Mouse (Mus musculus): ENCODE measurements around the gene Wnk2. TPM values are rescaled to one million over a fixed set of nuclear protein-coding genes. Genes with fewer than 3 reads are reported as not detected.

Gene Wnk2
- total RNA-seq, 4 experiments from 2014 or later: 115 to 126 (median 123) TPM

GRCm38 (mm10) chr13:49178839-49179585, 31.2 kb upstream of the Wnk2 start:
- peak; percentile 45 to 84 for DNase-seq (ENCODE audit: low spot score in 2 of 2)

- DNase-seq (ENCODE audit: low spot score in 2 of 2): no peak
Measured at GRCm38 (mm10) chr13:49175509-49175908, 27.7 kb upstream of the Wnk2 start.

- peak; percentile 68 to 89 for DNase-seq (ENCODE audit: low spot score in 2 of 2)
Measured at GRCm38 (mm10) chr13:49172971-49173596, 25.3 kb upstream of the Wnk2 start.

GRCm38 (mm10) chr13:49172335-49172734, 24.5 kb upstream of the Wnk2 start:
- DNase-seq (ENCODE audit: low spot score in 2 of 2): peak in 1 of 2 experiments; percentile 88

GRCm38 (mm10) chr13:49171729-49172128, 23.9 kb upstream of the Wnk2 start:
- no peak for DNase-seq (ENCODE audit: low spot score in 2 of 2)

GRCm38 (mm10) chr13:49170623-49171022, 22.8 kb upstream of the Wnk2 start:
- no peak for DNase-seq (ENCODE audit: low spot score in 2 of 2)

GRCm38 (mm10) chr13:49169448-49170207, 21.8 kb upstream of the Wnk2 start:
- DNase-seq (ENCODE audit: low spot score in 2 of 2): peak; percentile 67 to 92

- no peak for DNase-seq (ENCODE audit: low spot score in 2 of 2)
Measured at GRCm38 (mm10) chr13:49167081-49167480, 19.3 kb upstream of the Wnk2 start.

- no peak for DNase-seq (ENCODE audit: low spot score in 2 of 2)
Measured at GRCm38 (mm10) chr13:49163645-49164044, 15.8 kb upstream of the Wnk2 start.

GRCm38 (mm10) chr13:49162722-49163121, 14.9 kb upstream of the Wnk2 start:
- no peak for DNase-seq (ENCODE audit: low spot score in 2 of 2)

- DNase-seq (ENCODE audit: low spot score in 2 of 2): no peak
Measured at GRCm38 (mm10) chr13:49161236-49161635, 13.4 kb upstream of the Wnk2 start.

- DNase-seq (ENCODE audit: low spot score in 2 of 2): no peak
Measured at GRCm38 (mm10) chr13:49158040-49158713, 10.4 kb upstream of the Wnk2 start.

GRCm38 (mm10) chr13:49156645-49157044, 8.8 kb upstream of the Wnk2 start:
- DNase-seq (ENCODE audit: low spot score in 2 of 2): no peak

GRCm38 (mm10) chr13:49154621-49155020, 6.8 kb upstream of the Wnk2 start:
- DNase-seq (ENCODE audit: low spot score in 2 of 2): no peak

- no peak for DNase-seq (ENCODE audit: low spot score in 2 of 2)
Measured at GRCm38 (mm10) chr13:49154028-49154427, 6.2 kb upstream of the Wnk2 start.

GRCm38 (mm10) chr13:49148687-49149086, 873 bp upstream of the Wnk2 start:
- DNase-seq (ENCODE audit: low spot score in 2 of 2): no peak

- no peak for DNase-seq (ENCODE audit: low spot score in 2 of 2)
Measured at GRCm38 (mm10) chr13:49147007-49147857, 582 bp downstream of the Wnk2 start.

GRCm38 (mm10) chr13:49146698-49147006, 1.2 kb downstream of the Wnk2 start:
- DNase-seq (ENCODE audit: low spot score in 2 of 2): no peak

- DNase-seq (ENCODE audit: low spot score in 2 of 2): no peak
Measured at GRCm38 (mm10) chr13:49146040-49146697, 1.6 kb downstream of the Wnk2 start.

- DNase-seq (ENCODE audit: low spot score in 2 of 2): no peak
Measured at GRCm38 (mm10) chr13:49145396-49145795, 2.4 kb downstream of the Wnk2 start.

Measured in left cerebral cortex, adult 8-10 months (tissue).